Mouse (Mus musculus): ENCODE results near the gene Phf11d. TPM values are rescaled to one million over a fixed set of nuclear protein-coding genes. Genes with fewer than 3 reads are reported as not detected.

Phf11d gene
- polyA plus RNA-seq, 1 experiment, result 0.29 TPM

Other genes starting within 250 kb of the Phf11d start
- gene 1700129C05Rik, start 222.6 kb downstream of the Phf11d start, polyA plus RNA-seq (2012; rRNA removed), result not detected in 2 replicates
- not detected in 2 replicates for gene Gm5142, start 186.7 kb downstream of the Phf11d start, polyA plus RNA-seq (2012; rRNA removed)
- 57.1 and 57.7 TPM in 2 replicates for gene Rcbtb1, start 164.3 kb downstream of the Phf11d start, polyA plus RNA-seq (2012; rRNA removed)
- gene Gm6904, start 105.3 kb downstream of the Phf11d start, polyA plus RNA-seq (2012; rRNA removed), result not detected in 2 replicates
- not detected in 2 replicates for gene Phf11a, start 67.9 kb downstream of the Phf11d start, polyA plus RNA-seq (2012; rRNA removed)
- 0.05 and 0.08 TPM in 2 replicates for gene Phf11b, start 24.1 kb downstream of the Phf11d start, polyA plus RNA-seq (2012; rRNA removed)
- 0.92 and 1.1 TPM in 2 replicates for gene Phf11c, start 29.9 kb upstream of the Phf11d start, polyA plus RNA-seq (2012; rRNA removed)
- 5.1 and 5.4 TPM in 2 replicates for gene Setdb2, start 75.4 kb upstream of the Phf11d start, polyA plus RNA-seq (2012; rRNA removed)
- 7.8 and 12.4 TPM in 2 replicates for gene Cab39l, start 75.5 kb upstream of the Phf11d start, polyA plus RNA-seq (2012; rRNA removed)
- 12.8 and 15.5 TPM in 2 replicates for gene Cdadc1, start 232.5 kb upstream of the Phf11d start, polyA plus RNA-seq (2012; rRNA removed)

All from brain, embryonic 14.5 days (tissue).